Mouse (Mus musculus) heart, embryonic 15.5 days (tissue): ENCODE measurements around the gene Rbm28. TPM values are rescaled to one million over a fixed set of nuclear protein-coding genes. Genes with fewer than 3 reads are reported as not detected.

Experiments used
- ATAC-seq: fragments of 200-750 bp; cut with Nextera tagmentation; replicated peaks from 2 replicates; pipeline ENCODE4 v1.8.0; 2017; ENCODE audit warnings: low read depth, moderate TSS enrichment; ENCODE audit not compliant: insufficient number of reproducible peaks, insufficient read depth, low FRiP score
- H3K27ac ChIP-seq: fragments of 300-500 bp; sonication (generic); 2 replicates; pipeline ENCODE4 v1.5.1; 2015; ENCODE audit warnings: mild to moderate bottlenecking, inconsistent platforms
- H3K27me3 ChIP-seq: fragments of 300-500 bp; sonication (generic); 2 replicates; pipeline ENCODE4 v1.6.1; 2015; ENCODE audit warnings: inconsistent platforms
- H3K36me3 ChIP-seq: fragments of 300-500 bp; sonication (generic); 2 replicates; pipeline ENCODE4 v1.6.1; 2015; ENCODE audit warnings: mild to moderate bottlenecking, inconsistent platforms
- H3K4me1 ChIP-seq: fragments of 300-500 bp; sonication (generic); replicated peaks from 2 replicates; pipeline ENCODE4 v1.6.1; 2015; ENCODE audit warnings: inconsistent platforms
- H3K4me2 ChIP-seq: fragments of 300-500 bp; sonication (generic); 2 replicates; pipeline ENCODE4 v1.6.1; 2015; ENCODE audit warnings: inconsistent platforms, mild to moderate bottlenecking, moderate library complexity
- H3K4me3 ChIP-seq: fragments of 300-500 bp; sonication (generic); 2 replicates; pipeline ENCODE4 v1.5.1; 2015; ENCODE audit warnings: mild to moderate bottlenecking, inconsistent platforms
- H3K9ac ChIP-seq: fragments of 300-500 bp; sonication (generic); 2 replicates; pipeline ENCODE4 v1.6.1; 2015; ENCODE audit warnings: mild to moderate bottlenecking, inconsistent platforms
- H3K9me3 ChIP-seq: fragments of 300-500 bp; sonication (generic); replicated peaks from 2 replicates; pipeline ENCODE4 v1.6.1; 2016; ENCODE audit warnings: inconsistent platforms
- WGBS: fragments of 180-500 bp; shearing (Covaris S2); methylation state at CpG from one replicate; pipeline ENCODE4 v1.1.7; 2015; ENCODE audit warnings: mixed read lengths; 5-methylcytosine and 5-hydroxymethylcytosine counted together
- polyA plus RNA-seq: library from polyadenylated mRNA; unstranded; fragments of >200 nt; fragmentation: Nextera tagmentation; extraction: Ambion mirVana; gene quantifications from 2 replicates; pipeline ENCODE4 v1.2.1, GENCODE M21; 2015

Rbm28 gene
- 22.8 and 28.8 TPM in 2 replicates for polyA plus RNA-seq

GRCm38 (mm10) chr6:29164314-29165244 is at the start of gene Rbm28:
Gene Rbm28, minus strand, starts transcription at chr6:29165006.
- peaks cover 31% of the 10 kb centered on the region for H3K27me3 ChIP-seq
- H3K4me2 ChIP-seq: peak within 1 kb of the TSS; percentile 91
- peaks cover 10% of the 10 kb centered on the region for H3K4me1 ChIP-seq
- H3K4me3 ChIP-seq: peak within 1 kb of the TSS; percentile 72
- WGBS: 7% methylated on average over 42 of the region's 42 CpGs
- no peaks in the 10 kb centered on the region for H3K9me3 ChIP-seq
- no peak within 1 kb of the TSS for H3K27ac ChIP-seq
- ATAC-seq: peak; percentile 54
- peak within 1 kb of the TSS; percentile 67 for H3K9ac ChIP-seq
- 0 out of 2 replicates have a peak, but pooled peaks cover 3% of the 10 kb centered on the region for H3K36me3 ChIP-seq

- no peak overlapping the region for H3K4me2 ChIP-seq
- WGBS: 42% methylated on average over 1 of the region's 1 CpGs
- H3K4me3 ChIP-seq: no peak overlapping the region
- H3K36me3 ChIP-seq: no peaks in the 10 kb centered on the region
- H3K4me1 ChIP-seq: peaks cover 38% of the 10 kb centered on the region
- H3K27me3 ChIP-seq: peaks cover 14% of the 10 kb centered on the region
- H3K27ac ChIP-seq: no peak overlapping the region
- no peak overlapping the region for H3K9ac ChIP-seq
- H3K9me3 ChIP-seq: no peaks in the 10 kb centered on the region
- no peak for ATAC-seq
Observed at GRCm38 (mm10) chr6:29214245-29214644, 49.4 kb upstream of the Rbm28 start.

- no peaks in the 10 kb centered on the region for H3K36me3 ChIP-seq
- WGBS: 70% methylated on average over 5 of the region's 5 CpGs
- no peak for ATAC-seq
Observed at GRCm38 (mm10) chr6:29213436-29213835, 48.6 kb upstream of the Rbm28 start.

GRCm38 (mm10) chr6:29211806-29212492 is 47.1 kb upstream of the Rbm28 start:
- peaks cover 38% of the 10 kb centered on the region for H3K4me1 ChIP-seq
- ATAC-seq: peak; percentile 85
- peak overlapping the region; percentile 54 for H3K27ac ChIP-seq
- H3K9me3 ChIP-seq: no peaks in the 10 kb centered on the region
- no peaks in the 10 kb centered on the region for H3K36me3 ChIP-seq
- H3K4me2 ChIP-seq: peak overlapping the region; percentile 95
- H3K4me3 ChIP-seq: peak overlapping the region; percentile 71
- under 1% methylated on average over 63 of the region's 66 CpGs for WGBS
- peaks cover 14% of the 10 kb centered on the region for H3K27me3 ChIP-seq
- H3K9ac ChIP-seq: peak overlapping the region; percentile 76

More at GRCm38 (mm10) chr6:29213436-29213835, 48.6 kb upstream of the Rbm28 start:
- Histone ChIP-seq H3K4me2 (no peak overlapping the region), H3K27ac (no peak overlapping the region), H3K4me3 (no peak overlapping the region), H3K27me3 (peaks cover 14% of the 10 kb centered on the region), H3K4me1 (peaks cover 38% of the 10 kb centered on the region), H3K9me3 (no peaks in the 10 kb centered on the region), H3K9ac (no peak overlapping the region)

GRCm38 (mm10) chr6:29211146-29211545 is 46.3 kb upstream of the Rbm28 start:
- H3K9ac ChIP-seq: peak overlapping the region; percentile 76
- peak overlapping the region; percentile 95 for H3K4me2 ChIP-seq
- H3K27ac ChIP-seq: no peak overlapping the region
- peak overlapping the region; percentile 71 for H3K4me3 ChIP-seq
- 22% methylated on average over 7 of the region's 7 CpGs for WGBS
- H3K36me3 ChIP-seq: peaks cover under 1% of the 10 kb centered on the region; the same call in 1 of the 2 replicates
- H3K27me3 ChIP-seq: peaks cover 14% of the 10 kb centered on the region
- peaks cover 33% of the 10 kb centered on the region for H3K4me1 ChIP-seq
- no peak for ATAC-seq
- H3K9me3 ChIP-seq: no peaks in the 10 kb centered on the region

- Histone ChIP-seq H3K36me3 (peaks cover 5% of the 10 kb centered on the region; the same call in 1 of the 2 replicates), H3K4me3 (no peak overlapping the region), H3K9me3 (no peaks in the 10 kb centered on the region), H3K27me3 (peaks cover 14% of the 10 kb centered on the region), H3K9ac (no peak overlapping the region), H3K27ac (no peak overlapping the region), H3K4me1 (peaks cover 26% of the 10 kb centered on the region), H3K4me2 (no peak overlapping the region)
- no peak for ATAC-seq
- WGBS: 74% methylated on average over 9 of the region's 9 CpGs
Observed at GRCm38 (mm10) chr6:29210231-29210936, 45.6 kb upstream of the Rbm28 start.

GRCm38 (mm10) chr6:29208178-29208577 is 43.4 kb upstream of the Rbm28 start:
- ATAC-seq: no peak
- WGBS: 70% methylated on average over 5 of the region's 5 CpGs
- no peak overlapping the region for H3K4me3 ChIP-seq
- H3K9me3 ChIP-seq: no peaks in the 10 kb centered on the region
- H3K27ac ChIP-seq: no peak overlapping the region
- no peak overlapping the region for H3K4me2 ChIP-seq
- no peaks in the 10 kb centered on the region for H3K27me3 ChIP-seq
- H3K9ac ChIP-seq: no peak overlapping the region
- peaks cover 19% of the 10 kb centered on the region; the same call in 1 of the 2 replicates for H3K36me3 ChIP-seq
- peaks cover 17% of the 10 kb centered on the region for H3K4me1 ChIP-seq

- 80% methylated on average over 5 of the region's 5 CpGs for WGBS
- Histone ChIP-seq H3K9me3 (no peaks in the 10 kb centered on the region), H3K27me3 (no peaks in the 10 kb centered on the region), H3K9ac (no peak overlapping the region), H3K4me2 (no peak overlapping the region), H3K4me3 (no peak overlapping the region), H3K36me3 (peaks cover 20% of the 10 kb centered on the region; the same call in 1 of the 2 replicates), H3K4me1 (peaks cover 14% of the 10 kb centered on the region), H3K27ac (no peak overlapping the region)
- no peak for ATAC-seq
Observed at GRCm38 (mm10) chr6:29207017-29207416, 42.2 kb upstream of the Rbm28 start.

- Histone ChIP-seq H3K27me3 (no peaks in the 10 kb centered on the region), H3K4me2 (no peak overlapping the region), H3K4me1 (peaks cover 6% of the 10 kb centered on the region), H3K36me3 (peaks cover 20% of the 10 kb centered on the region; the same call in 1 of the 2 replicates), H3K9ac (no peak overlapping the region), H3K9me3 (no peaks in the 10 kb centered on the region), H3K27ac (no peak overlapping the region), H3K4me3 (no peak overlapping the region)
- ATAC-seq: no peak
- 95% methylated on average over 10 of the region's 10 CpGs for WGBS
Observed at GRCm38 (mm10) chr6:29206006-29206405, 41.2 kb upstream of the Rbm28 start.

GRCm38 (mm10) chr6:29204932-29205614 is 40.3 kb upstream of the Rbm28 start:
- Histone ChIP-seq H3K27me3 (no peaks in the 10 kb centered on the region; the same call in 1 of the 2 replicates), H3K36me3 (peaks cover 20% of the 10 kb centered on the region; the same call in 1 of the 2 replicates), H3K4me2 (0 out of 2 replicates have a peak overlapping the region, but pooled peaks have one; percentile 30), H3K4me3 (no peak overlapping the region), H3K4me1 (peaks cover 4% of the 10 kb centered on the region; the same call in 1 of the 2 replicates), H3K9me3 (no peaks in the 10 kb centered on the region), H3K27ac (no peak overlapping the region), H3K9ac (no peak overlapping the region)
- 52% methylated on average over 15 of the region's 15 CpGs for WGBS
- no peak for ATAC-seq
